Mouse (Mus musculus) stomach, embryonic 14.5 days (tissue): ENCODE data around the gene Ern2. TPM values are rescaled to one million over a fixed set of nuclear protein-coding genes. Genes with fewer than 3 reads are reported as not detected.

Experiments used
- ATAC-seq: fragments of 200-750 bp; cut with Nextera tagmentation; 2 replicates; pipeline ENCODE4 v1.8.0; 2017; ENCODE audit warnings: low read depth, moderate TSS enrichment; ENCODE audit not compliant: insufficient number of reproducible peaks, insufficient read depth, low FRiP score
- H3K27ac ChIP-seq: fragments of 300-500 bp; sonication (generic); 2 replicates; pipeline ENCODE4 v1.5.1; 2014; ENCODE audit warnings: mild to moderate bottlenecking, low read length, moderate library complexity, mixed read lengths
- H3K27me3 ChIP-seq: fragments of 300-500 bp; sonication (generic); 2 replicates; pipeline ENCODE4 v1.6.1; 2014; ENCODE audit warnings: low read length, control low read depth, mixed read lengths; ENCODE audit not compliant: control insufficient read depth, insufficient read depth
- H3K36me3 ChIP-seq: fragments of 300-500 bp; sonication (generic); 2 replicates; pipeline ENCODE4 v1.6.1; 2014; ENCODE audit warnings: mild to moderate bottlenecking, control low read depth, low read length, moderate library complexity, mixed read lengths; ENCODE audit not compliant: control insufficient read depth, insufficient read depth
- H3K4me1 ChIP-seq: fragments of 300-500 bp; sonication (generic); 2 replicates; pipeline ENCODE4 v1.6.1; 2014; ENCODE audit warnings: low read length, control low read depth, mixed read lengths; ENCODE audit not compliant: control insufficient read depth, insufficient read depth
- H3K4me2 ChIP-seq: fragments of 300-500 bp; sonication (generic); replicated peaks from 2 replicates; pipeline ENCODE4 v1.6.1; 2014; ENCODE audit warnings: low read depth, low read length, control low read depth
- H3K4me3 ChIP-seq: fragments of 300-500 bp; sonication (generic); 2 replicates; pipeline ENCODE4 v1.5.1; 2014; ENCODE audit warnings: low read depth, low read length, control low read depth
- H3K9ac ChIP-seq: fragments of 300-500 bp; sonication (generic); replicated peaks from 2 replicates; pipeline ENCODE4 v1.6.1; 2014; ENCODE audit warnings: low read depth, mild to moderate bottlenecking, control low read depth, low read length, moderate library complexity, mixed read lengths
- H3K9me3 ChIP-seq: fragments of 300-500 bp; sonication (generic); 2 replicates; pipeline ENCODE4 v1.6.1; 2016; ENCODE audit warnings: low read depth, low read length, control low read depth; ENCODE audit not compliant: control insufficient read depth
- WGBS: fragments of 180-500 bp; shearing (Covaris S2); extraction: QIAGEN DNeasy Blood & Tissue Kit; methylation state at CpG from one replicate; pipeline ENCODE4 v1.1.7; 2014; 5-methylcytosine and 5-hydroxymethylcytosine counted together
- polyA plus RNA-seq: library from polyadenylated mRNA; unstranded; fragments of >200 nt; fragmentation: Nextera tagmentation; extraction: Ambion mirVana; gene quantifications from 2 replicates; pipeline ENCODE4 v1.2.1, GENCODE M21; 2014

The Ern2 gene
- polyA plus RNA-seq, 1 experiment from 2014 or later = 12.8 TPM

DNA sequence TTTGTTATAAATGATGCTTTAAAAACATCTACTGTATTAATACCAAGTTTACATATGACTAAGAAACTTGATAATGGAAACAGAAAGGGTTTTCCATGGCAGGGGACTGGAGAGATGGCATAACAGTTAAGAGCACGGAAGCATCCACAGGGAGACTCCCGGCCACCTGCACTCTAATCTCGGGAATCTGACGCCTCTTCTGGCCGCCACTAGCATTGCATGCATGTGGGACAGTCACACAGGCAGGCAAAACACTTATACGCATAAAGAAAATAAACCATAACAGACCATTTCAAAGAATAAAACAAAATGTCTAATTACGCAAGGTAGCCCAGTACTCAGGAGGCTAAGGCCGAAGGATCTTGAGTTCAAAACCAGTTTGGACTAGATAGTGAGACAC is 60.4 kb downstream of the Ern2 start:
- Histone ChIP-seq H3K4me1 (no peaks in the 10 kb centered on the region), H3K9me3 (no peaks in the 10 kb centered on the region), H3K4me2 (no peak overlapping the region), H3K36me3 (peaks cover 27% of the 10 kb centered on the region), H3K9ac (no peak overlapping the region), H3K27ac (no peak overlapping the region), H3K27me3 (no peaks in the 10 kb centered on the region), H3K4me3 (no peak overlapping the region)
- 77% methylated on average over 8 of the region's 8 CpGs for WGBS
- no peak for ATAC-seq

DNA sequence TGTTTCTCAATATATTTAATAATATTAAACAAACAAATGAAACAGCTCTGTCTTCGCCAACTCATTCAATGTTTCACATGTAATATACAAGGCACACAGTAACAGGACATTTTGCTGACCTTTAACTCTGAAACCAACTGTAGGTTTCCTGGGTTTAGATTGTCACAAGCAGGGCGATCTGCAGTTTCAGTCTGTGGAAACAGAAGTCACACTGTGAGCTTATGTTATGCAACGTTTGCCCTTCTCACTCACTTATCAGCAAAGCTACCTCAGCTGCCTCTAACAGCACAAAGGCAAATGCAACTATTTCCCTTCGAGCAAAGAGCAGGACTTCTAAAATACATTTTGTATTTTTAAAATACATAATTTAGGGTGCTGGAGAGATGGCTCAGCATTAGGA is 62.5 kb downstream of the Ern2 start:
- H3K4me1 ChIP-seq = no peaks in the 10 kb centered on the region
- H3K36me3 ChIP-seq = peaks cover 32% of the 10 kb centered on the region
- no peaks in the 10 kb centered on the region for H3K27me3 ChIP-seq
- no peak overlapping the region for H3K27ac ChIP-seq
- no peak overlapping the region for H3K4me3 ChIP-seq
- no peak overlapping the region for H3K9ac ChIP-seq
- no peak overlapping the region for H3K4me2 ChIP-seq
- H3K9me3 ChIP-seq = no peaks in the 10 kb centered on the region
- no peak for ATAC-seq
- 86% methylated on average over 4 of the region's 4 CpGs for WGBS

Other genes starting within 250 kb of the Ern2 start
- 20.5 and 22.5 TPM in 2 replicates for gene Cog7, start 204.5 kb downstream of the Ern2 start, polyA plus RNA-seq
- 48.2 and 57.7 TPM in 2 replicates for gene Gga2, start 165.0 kb downstream of the Ern2 start, polyA plus RNA-seq
- 77.5 and 86.2 TPM in 2 replicates for gene Ubfd1, start 119.0 kb downstream of the Ern2 start, polyA plus RNA-seq
- 17.9 and 18.7 TPM in 2 replicates for gene Ears2, start 118.9 kb downstream of the Ern2 start, polyA plus RNA-seq
- gene Ndufab1, start 84.3 kb downstream of the Ern2 start, polyA plus RNA-seq = 623 and 627 TPM in 2 replicates
- 19.9 and 20.0 TPM in 2 replicates for gene Palb2, start 53.2 kb downstream of the Ern2 start, polyA plus RNA-seq
- 129 and 133 TPM in 2 replicates for gene Dctn5, start 53.2 kb downstream of the Ern2 start, polyA plus RNA-seq
- gene Plk1, start 26.8 kb downstream of the Ern2 start, polyA plus RNA-seq = 91.2 and 92.3 TPM in 2 replicates
- not detected in 2 replicates for gene Chp2, start 33.3 kb upstream of the Ern2 start, polyA plus RNA-seq
- 18.3 and 18.4 TPM in 2 replicates for gene Prkcb, start 102.5 kb upstream of the Ern2 start, polyA plus RNA-seq